Mouse (Mus musculus) c-Kit-positive CD71-positive TER-119-negative erythroid progenitor cells, embryonic 14.5 days (primary cell): ENCODE data around the gene Ccdc12.

ENCODE experiments used
- DNase-seq: peaks from one replicate; pipeline ENCODE4 v3.0.0-alpha.2; 2013; ENCODE audit warnings: low read depth

Ccdc12 gene

GRCm38 (mm10) chr9:110742295-110742950, 86.1 kb downstream of the Ccdc12 start:
- no peak for DNase-seq

GRCm38 (mm10) chr9:110742951-110743455, 86.7 kb downstream of the Ccdc12 start:
- DNase-seq: no peak

GRCm38 (mm10) chr9:110743456-110744323, 87.4 kb downstream of the Ccdc12 start:
- DNase-seq: no peak

GRCm38 (mm10) chr9:110745752-110746151, 89.4 kb downstream of the Ccdc12 start:
- no peak for DNase-seq

GRCm38 (mm10) chr9:110746238-110746637, 89.9 kb downstream of the Ccdc12 start:
- no peak for DNase-seq

- DNase-seq: no peak
These were observed 90.7 kb downstream of the Ccdc12 start, which contains the start of gene Pth1r for GRCm38 (mm10) chr9:110746961-110747360. Gene Pth1r, minus strand, starts transcription at chr9:110747145.

- no peak for DNase-seq
These were observed 92.1 kb downstream of the Ccdc12 start for GRCm38 (mm10) chr9:110748451-110748850.

- no peak for DNase-seq
These were observed 94.3 kb downstream of the Ccdc12 start for GRCm38 (mm10) chr9:110750404-110751187.

- no peak for DNase-seq
These were observed 95.1 kb downstream of the Ccdc12 start for GRCm38 (mm10) chr9:110751412-110751811.

- DNase-seq: no peak
These were observed 96.7 kb downstream of the Ccdc12 start for GRCm38 (mm10) chr9:110752917-110753435.

GRCm38 (mm10) chr9:110753773-110754172, 97.5 kb downstream of the Ccdc12 start:
- DNase-seq: no peak

GRCm38 (mm10) chr9:110757816-110758215, 101.5 kb downstream of the Ccdc12 start:
- DNase-seq: no peak

GRCm38 (mm10) chr9:110758605-110759004, 102.3 kb downstream of the Ccdc12 start:
- DNase-seq: no peak

GRCm38 (mm10) chr9:110759265-110759664, 103.0 kb downstream of the Ccdc12 start:
- no peak for DNase-seq

GRCm38 (mm10) chr9:110760886-110761285, 104.6 kb downstream of the Ccdc12 start:
- DNase-seq: no peak
